Mouse (Mus musculus) lung, adult 2 months (tissue): ENCODE measurements around the gene Hist1h3a. TPM values are rescaled to one million over a fixed set of nuclear protein-coding genes. Genes with fewer than 3 reads are reported as not detected.
"Not testable (repeated sequence)": the region's sequence is repeated elsewhere in the genome, so short reads cannot be mapped to it uniquely, and the experiment has no call there.

Source experiments
- DNase-seq: peaks from one replicate; pipeline ENCODE4 v3.0.0; 2022
- H3K4me1 ChIP-seq: fragments of 200-500 bp; 2 replicates; pipeline ENCODE4 v1.6.1; 2011; ENCODE audit warnings: low read length; ENCODE audit not compliant: control insufficient read depth, insufficient read depth
- H3K4me3 ChIP-seq: fragments of 200-500 bp; replicated peaks from 2 replicates; pipeline ENCODE3; 2011; ENCODE audit warnings: low read depth, mild to moderate bottlenecking, control low read depth, low read length; ENCODE audit errors: extremely low read depth
- CTCF ChIP-seq: fragments of 200-500 bp; IDR thresholded peaks from 2 replicates; pipeline ENCODE4 v1.5.1; 2011; ENCODE audit warnings: mild to moderate bottlenecking, low read length, control low read depth; ENCODE audit not compliant: insufficient read depth
- POLR2A ChIP-seq: fragments of 200-500 bp; IDR thresholded peaks from 2 replicates; pipeline ENCODE4 v1.6.1; 2011; ENCODE audit warnings: low read depth, mild to moderate bottlenecking, control low read depth, low read length, borderline replicate concordance; ENCODE audit errors: extremely low read depth
- WGBS: fragments of 180-500 bp; shearing (Covaris S2); methylation state at CpG from one replicate; pipeline ENCODE4 v1.1.7; 2018; 5-methylcytosine and 5-hydroxymethylcytosine counted together
- polyA plus RNA-seq: library from polyadenylated mRNA; depleted of rRNA; stranded (reverse); fragments of >200 nt; gene quantifications from 2 replicates; pipeline ENCODE4 v1.2.3, GENCODE M21; 2012

The Hist1h3a gene
- polyA plus RNA-seq, 1 experiment, result 3.1 TPM

GRCm38 (mm10) chr13:23759916-23760239 lies 2.3 kb downstream of the Hist1h3a start:
- Histone ChIP-seq H3K4me3 (no peak overlapping the region), H3K4me1 (peaks cover 2% of the 10 kb centered on the region)
- WGBS, result 39% methylated on average over 1 of the region's 1 CpGs
- no peak for TF ChIP-seq POLR2A
- TF ChIP-seq CTCF, result no peak
- DNase-seq, result no peak

- no peak for DNase-seq
- H3K4me3 ChIP-seq, result no peak overlapping the region
- TF ChIP-seq POLR2A (no peak), CTCF (no peak)
- WGBS, result 86% methylated on average over 3 of the region's 3 CpGs
- peaks cover 2% of the 10 kb centered on the region for H3K4me1 ChIP-seq
Measured at GRCm38 (mm10) chr13:23759251-23759771, 2.9 kb downstream of the Hist1h3a start.

- peaks cover 2% of the 10 kb centered on the region for H3K4me1 ChIP-seq
- DNase-seq, result no peak
- H3K4me3 ChIP-seq, result no peak overlapping the region
- 40% methylated on average over 3 of the region's 3 CpGs for WGBS
- TF ChIP-seq POLR2A (no peak), CTCF (no peak)
Measured at GRCm38 (mm10) chr13:23757921-23758320, 4.3 kb downstream of the Hist1h3a start.

- 2% methylated on average over 18 of the region's 23 CpGs for WGBS
- no peak for DNase-seq
- Histone ChIP-seq H3K4me1 (peaks cover 2% of the 10 kb centered on the region), H3K4me3 (peak overlapping the region; percentile 18)
- no peak for TF ChIP-seq CTCF
- TF ChIP-seq POLR2A, result no peak
Measured at GRCm38 (mm10) chr13:23757211-23757773, 4.9 kb downstream of the Hist1h3a start.

- Histone ChIP-seq H3K4me1 (peaks cover 2% of the 10 kb centered on the region), H3K4me3 (peak within 1 kb of the TSS; percentile 18)
- WGBS, result under 1% methylated on average over 20 of the region's 22 CpGs
- TF ChIP-seq POLR2A (peak; percentile 85; the same call in 1 of the 2 replicates), CTCF (no peak)
- DNase-seq, result peak; percentile 75
Measured at GRCm38 (mm10) chr13:23756790-23757189, 5.4 kb downstream of the Hist1h3a start, which contains the start of gene Hist1h4b. Hist1h4b (plus strand) TSS chr13:23757013.

GRCm38 (mm10) chr13:23755000-23755399 lies 7.2 kb downstream of the Hist1h3a start:
- no peak for DNase-seq
- Histone ChIP-seq H3K4me3 (no peak overlapping the region), H3K4me1 (no peaks in the 10 kb centered on the region; the same call in none of the 2 replicates)
- TF ChIP-seq CTCF (no peak), POLR2A (no peak)

- Histone ChIP-seq H3K4me3 (no peak overlapping the region), H3K4me1 (no peaks in the 10 kb centered on the region; the same call in none of the 2 replicates)
- WGBS, result 49% methylated on average over 4 of the region's 4 CpGs
- TF ChIP-seq POLR2A, result no peak
- TF ChIP-seq CTCF, result no peak
- no peak for DNase-seq
Measured at GRCm38 (mm10) chr13:23753314-23754078, 8.7 kb downstream of the Hist1h3a start.

- no peak for DNase-seq
- TF ChIP-seq POLR2A (no peak), CTCF (no peak)
- Histone ChIP-seq H3K4me3 (no peak overlapping the region), H3K4me1 (no peaks in the 10 kb centered on the region; the same call in none of the 2 replicates)
- 15% methylated on average over 6 of the region's 6 CpGs for WGBS
Measured at GRCm38 (mm10) chr13:23752742-23753172, 9.4 kb downstream of the Hist1h3a start.

- H3K4me3 ChIP-seq, result peak within 1 kb of the TSS; percentile 16
- peak; percentile 68 for DNase-seq
- WGBS, result 3% methylated on average over 18 of the region's 47 CpGs
- H3K4me1 ChIP-seq, result not testable (repeated sequence)
Measured at GRCm38 (mm10) chr13:23752067-23752741, 10.0 kb downstream of the Hist1h3a start, which contains the start of gene Hist1h3b. Hist1h3b (plus strand) TSS chr13:23752267.
